Mouse (Mus musculus) embryonic facial prominence, embryonic 10.5 days (tissue): ENCODE results near the gene Fuom. TPM values are rescaled to one million over a fixed set of nuclear protein-coding genes. Genes with fewer than 3 reads are reported as not detected.

Experiments used
- DNase-seq: peaks from one replicate; pipeline ENCODE4 v3.0.0-alpha.2; 2017; ENCODE audit warnings: low spot score
- H3K27ac ChIP-seq: fragments of 300-500 bp; sonication (generic); replicated peaks from 2 replicates; pipeline ENCODE4 v1.5.1; 2016; ENCODE audit warnings: mild to moderate bottlenecking
- H3K27me3 ChIP-seq: fragments of 300-500 bp; sonication (generic); replicated peaks from 2 replicates; pipeline ENCODE4 v1.6.1; 2016; ENCODE audit warnings: low read depth, mild to moderate bottlenecking; ENCODE audit not compliant: poor library complexity, severe bottlenecking
- H3K36me3 ChIP-seq: fragments of 300-500 bp; sonication (generic); replicated peaks from 2 replicates; pipeline ENCODE4 v1.6.1; 2016; ENCODE audit warnings: mild to moderate bottlenecking, moderate library complexity
- H3K4me1 ChIP-seq: fragments of 300-500 bp; sonication (generic); 2 replicates; pipeline ENCODE4 v1.6.1; 2016
- H3K4me3 ChIP-seq: fragments of 300-500 bp; sonication (generic); 2 replicates; pipeline ENCODE4 v1.5.1; 2016; ENCODE audit warnings: mild to moderate bottlenecking, moderate library complexity
- H3K9me3 ChIP-seq: fragments of 300-500 bp; sonication (generic); 2 replicates; pipeline ENCODE4 v1.6.1; 2016; ENCODE audit warnings: mild to moderate bottlenecking
- WGBS: fragments of 180-500 bp; shearing (Covaris S2); methylation state at CpG from one replicate; pipeline ENCODE4 v1.1.7; 2016; 5-methylcytosine and 5-hydroxymethylcytosine counted together
- polyA plus RNA-seq: library from polyadenylated mRNA; unstranded; fragments of >200 nt; fragmentation: Nextera tagmentation; extraction: Ambion mirVana; gene quantifications from 2 replicates; pipeline ENCODE4 v1.2.1, GENCODE M21; 2016

The Fuom gene
- polyA plus RNA-seq, 1 experiment from 2014 or later, result 15.9 TPM

DNA sequence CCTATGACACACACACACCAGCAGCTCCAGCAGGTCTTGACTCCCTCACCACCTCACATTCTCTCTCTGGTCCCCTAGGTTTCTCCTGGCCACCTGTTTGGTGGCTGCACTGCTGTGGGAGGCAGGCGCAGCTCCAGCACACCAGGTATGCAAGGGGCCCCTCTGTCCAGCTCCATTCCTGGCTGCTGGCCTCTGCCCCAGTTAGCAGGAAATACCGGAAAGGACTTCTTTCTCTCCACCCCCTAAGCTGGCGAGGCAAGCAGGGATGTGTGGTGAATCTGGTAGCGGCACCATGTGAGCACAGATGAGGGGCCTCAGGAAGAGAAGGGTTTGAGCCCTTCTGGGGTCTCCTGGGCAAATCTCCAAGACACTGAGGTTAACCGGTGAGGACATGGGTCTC is 7.3 kb downstream of the Fuom start:
- no peaks in the 10 kb centered on the region for H3K36me3 ChIP-seq
- H3K4me1 ChIP-seq, result peaks cover 9% of the 10 kb centered on the region
- no peak overlapping the region for H3K4me3 ChIP-seq
- no peak overlapping the region for H3K27ac ChIP-seq
- 65% methylated on average over 5 of the region's 5 CpGs for WGBS
- DNase-seq, result no peak
- H3K27me3 ChIP-seq, result 0 out of 2 replicates have a peak, but pooled peaks cover 3% of the 10 kb centered on the region
- no peaks in the 10 kb centered on the region for H3K9me3 ChIP-seq

DNA sequence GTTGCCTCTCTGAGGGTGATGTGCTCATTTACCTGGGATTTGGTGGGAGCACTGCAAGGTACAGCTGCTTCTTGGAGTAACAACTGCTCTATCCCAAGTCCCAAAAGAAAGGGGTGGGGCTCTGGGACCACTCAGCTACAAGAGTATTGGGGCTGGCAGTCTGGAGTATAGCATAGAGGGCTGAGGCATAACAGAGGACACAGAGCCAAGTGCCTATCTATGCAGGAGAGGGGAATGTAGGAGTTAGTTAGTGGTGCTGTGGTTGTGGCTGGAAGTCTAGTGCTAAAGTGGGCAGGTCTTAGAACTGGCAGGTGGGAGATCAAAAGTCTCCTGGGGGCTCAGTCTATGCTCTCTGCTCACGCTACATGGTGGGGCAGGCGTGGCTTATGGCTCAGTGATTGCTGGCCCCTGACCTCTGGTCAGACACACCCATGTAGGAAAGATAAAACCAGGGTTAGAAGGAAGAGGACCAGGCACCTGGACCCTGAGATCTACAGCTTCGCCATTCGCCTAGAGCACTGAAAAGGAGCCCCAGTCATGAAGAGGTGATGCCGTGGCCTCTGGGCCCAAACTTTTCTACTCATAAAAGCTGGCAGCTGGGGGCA is 9.2 kb downstream of the Fuom start, which contains the start of gene Prap1:
Gene Prap1, plus strand, starts transcription at position 472 of the 605 bp plus-strand sequence.
- 76% methylated on average over 5 of the region's 5 CpGs for WGBS
- Histone ChIP-seq H3K27me3 (0 out of 2 replicates have a peak, but pooled peaks cover 3% of the 10 kb centered on the region), H3K4me1 (peaks cover 9% of the 10 kb centered on the region), H3K9me3 (no peaks in the 10 kb centered on the region), H3K27ac (no peak within 1 kb of the TSS), H3K4me3 (no peak within 1 kb of the TSS), H3K36me3 (no peaks in the 10 kb centered on the region)
- DNase-seq, result no peak

DNA sequence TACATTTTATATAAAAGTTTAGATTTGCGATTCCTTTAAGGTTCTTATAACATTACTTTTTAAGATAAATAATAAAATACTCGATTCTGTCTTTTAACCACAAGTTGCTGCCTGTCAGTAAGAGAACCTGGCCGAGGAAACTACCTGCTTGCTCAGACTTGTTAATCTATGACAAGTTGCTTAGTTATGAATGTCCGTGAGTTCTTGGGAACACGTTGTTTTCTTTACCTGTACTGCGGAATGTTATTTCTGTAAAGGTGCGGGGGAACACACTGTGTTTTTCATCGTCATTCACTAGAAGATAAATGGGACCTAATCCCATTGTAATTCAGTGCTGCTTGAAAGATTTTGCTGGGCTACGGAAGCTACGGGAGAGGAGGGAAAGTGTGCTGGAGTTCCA is 11.6 kb downstream of the Fuom start:
- Histone ChIP-seq H3K27ac (no peak overlapping the region), H3K4me3 (no peak overlapping the region), H3K4me1 (peaks cover 9% of the 10 kb centered on the region), H3K36me3 (no peaks in the 10 kb centered on the region), H3K9me3 (no peaks in the 10 kb centered on the region), H3K27me3 (0 out of 2 replicates have a peak, but pooled peaks cover 3% of the 10 kb centered on the region)
- 82% methylated on average over 10 of the region's 10 CpGs for WGBS
- DNase-seq, result no peak

DNA sequence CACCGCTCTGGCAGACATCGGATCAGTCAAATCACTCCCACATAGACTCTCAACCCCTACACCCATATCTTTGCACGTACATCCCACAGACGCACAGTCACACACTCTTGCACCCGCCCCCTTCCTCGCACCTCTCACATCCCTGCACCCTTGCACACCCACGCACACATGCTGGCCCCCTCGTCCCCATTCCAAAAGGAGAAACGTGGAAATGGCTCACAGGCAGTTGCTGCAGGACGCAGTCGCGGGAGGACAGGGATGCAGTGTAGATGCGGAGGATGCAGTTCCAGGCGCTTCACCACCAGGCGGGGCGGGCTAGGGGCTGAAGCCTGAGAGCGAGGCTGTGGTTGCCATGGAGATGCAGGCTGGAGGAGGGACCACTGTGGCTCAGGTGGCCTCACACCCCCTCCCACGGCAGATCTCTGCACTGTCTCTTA is 20.0 kb downstream of the Fuom start, which contains the start of gene Caly:
Gene Caly, minus strand, starts transcription at position 307 of the 437 bp plus-strand sequence.
- H3K4me3 ChIP-seq, result peak within 1 kb of the TSS; percentile 50
- H3K4me1 ChIP-seq, result peaks cover 30% of the 10 kb centered on the region
- H3K27me3 ChIP-seq, result peaks cover 47% of the 10 kb centered on the region
- H3K27ac ChIP-seq, result no peak within 1 kb of the TSS
- WGBS, result 7% methylated on average over 18 of the region's 18 CpGs
- H3K9me3 ChIP-seq, result no peaks in the 10 kb centered on the region
- peak; percentile 85 for DNase-seq
- H3K36me3 ChIP-seq, result no peaks in the 10 kb centered on the region

DNA sequence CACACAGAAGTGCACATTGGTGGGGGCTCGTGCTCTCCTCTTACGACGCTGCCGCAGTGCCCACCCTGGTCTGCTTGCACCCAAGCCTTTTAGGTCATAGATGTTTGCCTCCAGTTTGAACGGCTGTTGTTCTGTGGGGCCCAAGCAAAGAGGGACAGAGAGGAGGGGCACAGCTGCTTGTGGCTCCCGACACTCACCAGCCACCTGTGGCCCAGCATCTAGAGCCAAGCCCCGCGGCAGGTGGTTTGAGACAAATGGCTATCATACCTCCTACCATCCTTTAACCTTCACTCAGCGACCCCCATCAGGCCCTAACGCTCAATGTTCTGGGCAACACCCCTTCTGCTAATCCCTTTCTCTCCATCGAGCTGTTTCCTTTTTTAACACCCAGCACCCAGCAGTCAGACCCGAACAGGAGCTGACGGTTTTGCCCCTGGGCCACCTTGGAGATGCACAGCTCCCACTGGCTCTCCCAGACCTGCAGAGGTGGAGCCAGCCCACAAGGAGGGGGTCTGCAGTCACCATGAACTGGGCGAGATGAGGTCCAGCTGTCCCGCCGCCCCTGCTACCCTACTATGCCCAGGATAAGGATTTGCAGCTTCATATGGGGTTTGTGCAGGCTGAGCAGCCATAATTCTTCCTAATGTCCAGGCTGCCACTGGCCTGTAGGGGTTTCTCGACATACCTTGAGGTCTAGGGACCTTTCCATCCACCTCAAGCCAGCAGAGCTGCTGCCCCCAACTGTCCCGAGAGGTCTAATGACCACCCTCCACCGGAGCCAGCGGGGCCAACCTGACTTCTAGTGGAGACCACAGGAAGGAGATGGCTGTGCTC is 20.6 kb downstream of the Fuom start:
- H3K4me1 ChIP-seq, result peaks cover 30% of the 10 kb centered on the region
- H3K27ac ChIP-seq, result no peak overlapping the region
- H3K9me3 ChIP-seq, result no peaks in the 10 kb centered on the region
- H3K4me3 ChIP-seq, result peak overlapping the region; percentile 50
- DNase-seq, result no peak
- H3K36me3 ChIP-seq, result no peaks in the 10 kb centered on the region
- 17% methylated on average over 20 of the region's 20 CpGs for WGBS
- H3K27me3 ChIP-seq, result peaks cover 47% of the 10 kb centered on the region

DNA sequence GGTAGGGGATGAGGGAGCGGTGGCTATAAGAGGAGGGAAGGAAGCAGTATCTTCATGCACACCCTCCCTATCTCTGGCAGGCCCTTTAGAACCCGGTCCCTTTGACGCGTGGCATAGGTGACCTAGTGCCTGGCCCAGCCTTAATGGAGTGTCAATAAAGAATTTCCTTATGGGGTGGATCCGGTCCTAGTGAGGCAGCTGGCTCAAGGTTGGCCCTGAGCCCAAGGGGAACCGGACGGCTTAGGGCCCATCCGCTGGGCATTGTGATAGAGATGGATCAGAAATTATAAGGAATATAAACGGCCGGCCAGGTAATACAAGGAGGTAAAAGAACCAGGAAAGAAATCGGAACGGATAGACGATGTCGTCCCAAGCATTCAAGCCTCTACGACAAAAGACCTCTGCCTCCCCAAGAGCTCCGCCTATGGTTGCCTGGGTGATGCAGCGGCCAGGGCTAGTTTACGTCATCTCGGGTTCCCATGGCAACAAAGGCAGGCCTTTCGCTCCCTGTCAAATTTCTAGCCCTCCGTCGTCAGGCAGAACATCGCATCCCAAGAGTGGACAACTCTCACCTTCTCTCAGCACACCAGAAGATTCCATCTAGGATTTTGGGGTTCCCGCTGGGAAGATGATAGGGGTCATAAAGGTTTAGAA is 21.6 kb downstream of the Fuom start:
- peak; percentile 88 for DNase-seq
- Histone ChIP-seq H3K27me3 (peaks cover 47% of the 10 kb centered on the region), H3K27ac (peak overlapping the region; percentile 57; the same call in 1 of the 2 replicates), H3K9me3 (no peaks in the 10 kb centered on the region), H3K4me3 (peak overlapping the region; percentile 50), H3K4me1 (peaks cover 30% of the 10 kb centered on the region), H3K36me3 (no peaks in the 10 kb centered on the region)
- WGBS, result 4% methylated on average over 24 of the region's 24 CpGs

DNA sequence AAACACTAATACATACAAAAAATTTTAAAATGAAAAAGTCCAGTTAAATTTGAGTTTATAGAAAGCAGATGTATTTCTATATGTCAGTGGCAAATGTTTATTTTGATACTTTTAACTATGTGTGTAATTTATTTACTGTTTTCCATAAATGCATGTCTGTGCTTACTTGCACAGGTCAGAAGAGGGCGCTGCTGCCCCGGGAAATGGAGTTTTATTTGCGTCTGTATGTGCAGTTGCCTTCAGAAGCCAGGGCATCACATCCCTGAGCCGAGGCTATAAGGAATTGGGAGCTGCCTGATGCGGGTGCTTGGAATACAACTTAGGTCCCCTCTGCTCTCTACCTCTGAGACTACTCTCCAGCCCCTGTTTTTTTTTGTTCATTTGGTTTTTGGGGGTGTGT is 23.5 kb downstream of the Fuom start:
- H3K27me3 ChIP-seq, result peaks cover 47% of the 10 kb centered on the region
- WGBS, result 9% methylated on average over 5 of the region's 5 CpGs
- H3K9me3 ChIP-seq, result no peaks in the 10 kb centered on the region
- peaks cover 30% of the 10 kb centered on the region for H3K4me1 ChIP-seq
- DNase-seq, result peak; percentile 81
- H3K27ac ChIP-seq, result no peak overlapping the region
- no peak overlapping the region for H3K4me3 ChIP-seq
- no peaks in the 10 kb centered on the region for H3K36me3 ChIP-seq

DNA sequence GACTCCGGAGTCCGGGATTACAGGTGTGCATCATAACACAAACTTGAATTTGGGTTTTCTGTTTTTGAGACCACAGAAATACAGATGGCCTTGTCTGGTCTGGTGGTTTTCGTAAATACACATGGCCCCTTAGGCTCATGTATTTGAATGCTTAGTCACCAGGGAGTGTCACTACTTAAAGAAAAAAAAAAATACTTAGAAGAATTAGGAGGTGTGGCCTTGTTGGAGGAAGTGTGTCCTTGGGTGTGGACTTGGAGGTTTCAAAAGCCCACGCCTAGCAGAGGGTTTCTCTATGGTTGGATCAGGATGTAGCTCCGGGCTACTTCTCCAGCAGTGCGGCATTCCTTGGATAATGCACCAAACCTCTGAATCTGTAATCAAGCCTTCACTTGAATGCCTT is 24.5 kb downstream of the Fuom start:
- no peaks in the 10 kb centered on the region for H3K36me3 ChIP-seq
- no peak for DNase-seq
- H3K9me3 ChIP-seq, result no peaks in the 10 kb centered on the region
- H3K4me1 ChIP-seq, result peaks cover 26% of the 10 kb centered on the region
- H3K27me3 ChIP-seq, result peaks cover 45% of the 10 kb centered on the region
- no peak overlapping the region for H3K27ac ChIP-seq
- 79% methylated on average over 6 of the region's 6 CpGs for WGBS
- no peak overlapping the region for H3K4me3 ChIP-seq

DNA sequence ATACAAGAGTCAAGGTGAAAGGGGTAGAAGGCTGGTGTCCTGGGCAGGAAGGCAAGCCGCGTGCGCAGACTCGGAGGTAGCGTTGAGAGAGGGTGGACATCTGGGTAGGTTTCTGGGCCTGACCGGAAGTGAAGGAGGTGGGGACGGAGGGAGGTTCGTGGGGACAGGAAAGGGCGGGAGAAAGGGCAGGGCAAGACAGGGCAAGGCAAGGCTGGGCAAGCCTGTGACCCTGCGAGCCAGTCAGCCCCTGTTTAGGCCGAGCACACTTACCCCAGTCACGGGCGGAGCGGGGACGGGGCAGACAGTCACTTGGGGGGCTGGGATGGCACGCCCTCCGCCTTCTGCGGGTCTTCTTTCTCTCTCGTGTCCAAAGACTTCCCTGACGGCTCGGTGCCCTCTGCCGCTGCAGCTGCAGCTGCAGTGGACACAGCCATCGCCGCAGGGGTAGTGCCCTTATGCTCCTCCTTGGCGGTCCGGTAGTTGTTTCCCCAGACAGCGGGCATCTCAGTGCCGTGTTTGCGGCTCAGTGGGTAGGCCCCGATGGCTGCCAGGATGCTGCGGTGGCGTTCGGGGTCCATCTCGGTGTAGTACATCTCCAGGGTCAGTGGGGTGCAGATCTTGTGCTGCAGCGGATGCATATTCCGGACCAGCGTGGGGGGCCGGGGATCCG is 32.1 kb downstream of the Fuom start:
- no peaks in the 10 kb centered on the region for H3K9me3 ChIP-seq
- DNase-seq, result peak; percentile 53
- H3K27me3 ChIP-seq, result peaks cover 68% of the 10 kb centered on the region
- peak overlapping the region; percentile 52 for H3K4me3 ChIP-seq
- WGBS, result 30% methylated on average over 39 of the region's 39 CpGs
- H3K36me3 ChIP-seq, result no peaks in the 10 kb centered on the region
- peaks cover 7% of the 10 kb centered on the region for H3K4me1 ChIP-seq
- peak overlapping the region; percentile 76 for H3K27ac ChIP-seq

DNA sequence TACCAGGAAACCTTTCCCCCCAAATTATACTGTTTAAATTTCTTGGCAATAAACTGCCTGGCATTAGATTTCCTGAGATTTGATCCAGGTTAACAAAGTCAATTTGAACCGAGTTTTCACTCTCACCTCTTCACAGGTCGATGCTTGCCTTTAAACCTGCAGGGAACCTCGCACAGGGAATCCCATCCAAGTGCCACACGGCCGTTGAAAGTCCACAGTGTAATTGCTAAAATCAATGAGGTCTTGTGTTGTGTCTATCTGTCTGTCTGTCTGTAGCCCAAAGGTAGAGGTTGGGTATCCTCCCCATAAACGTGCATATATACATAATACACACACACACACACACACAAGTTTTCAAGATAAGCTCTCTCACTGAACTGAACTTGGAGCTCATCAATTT is 34.8 kb downstream of the Fuom start:
- Histone ChIP-seq H3K27ac (no peak overlapping the region), H3K27me3 (peaks cover 88% of the 10 kb centered on the region), H3K9me3 (no peaks in the 10 kb centered on the region), H3K4me1 (peaks cover 13% of the 10 kb centered on the region), H3K4me3 (no peak overlapping the region), H3K36me3 (no peaks in the 10 kb centered on the region)
- no peak for DNase-seq
- WGBS, result 69% methylated on average over 6 of the region's 6 CpGs

DNA sequence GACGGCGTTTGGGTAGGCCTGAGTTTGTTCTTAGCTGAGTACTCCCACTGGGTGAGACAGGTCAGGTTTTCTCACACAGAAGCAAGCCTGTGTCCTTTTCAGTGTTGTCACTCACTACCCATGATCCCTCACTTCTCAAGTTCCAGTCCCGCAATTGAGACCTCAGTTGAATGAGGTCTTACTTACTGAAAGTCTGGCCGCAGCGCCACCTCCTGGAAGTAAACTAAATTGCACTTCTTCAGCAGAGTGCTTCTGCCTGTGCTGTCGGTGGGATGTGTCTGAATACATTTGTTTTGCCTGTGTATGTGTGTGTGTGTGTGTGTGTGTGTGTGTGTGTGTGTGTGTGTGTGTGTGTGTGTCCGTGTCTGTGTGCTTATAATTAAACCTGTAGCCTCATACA is 39.1 kb downstream of the Fuom start:
- Histone ChIP-seq H3K27me3 (peaks cover 92% of the 10 kb centered on the region), H3K9me3 (no peaks in the 10 kb centered on the region), H3K27ac (no peak overlapping the region), H3K36me3 (no peaks in the 10 kb centered on the region), H3K4me1 (peaks cover 42% of the 10 kb centered on the region), H3K4me3 (no peak overlapping the region)
- WGBS, result 17% methylated on average over 7 of the region's 7 CpGs
- peak; percentile 76 for DNase-seq

DNA sequence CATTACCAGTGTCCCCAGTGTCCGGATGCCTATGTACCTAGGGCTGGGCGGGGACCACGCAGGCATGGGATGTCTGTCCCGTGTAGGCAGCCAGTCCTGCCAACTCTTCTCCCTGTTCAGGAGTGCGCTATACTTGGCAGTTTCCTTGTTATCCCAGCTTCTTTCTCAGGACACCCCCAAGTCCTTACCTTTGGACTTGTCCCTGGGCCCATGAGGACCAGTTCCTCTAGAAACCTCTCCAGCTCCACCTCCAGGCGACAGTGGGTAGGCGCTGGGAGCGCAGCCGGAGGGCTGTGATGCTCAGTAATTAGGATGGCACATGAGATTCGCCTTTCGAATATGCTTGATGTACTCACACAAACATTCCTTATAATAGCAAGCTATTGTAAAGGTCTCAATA is 39.9 kb downstream of the Fuom start:
- H3K27me3 ChIP-seq, result peaks cover 98% of the 10 kb centered on the region
- no peak overlapping the region for H3K27ac ChIP-seq
- peak; percentile 52 for DNase-seq
- H3K9me3 ChIP-seq, result no peaks in the 10 kb centered on the region
- H3K4me1 ChIP-seq, result peaks cover 50% of the 10 kb centered on the region
- 9% methylated on average over 11 of the region's 11 CpGs for WGBS
- H3K36me3 ChIP-seq, result no peaks in the 10 kb centered on the region
- no peak overlapping the region for H3K4me3 ChIP-seq
